Mouse (Mus musculus) lung, postnatal 36 days (tissue): ENCODE results near the gene Igf1.

Experiments used
- DNase-seq: peaks from one replicate; pipeline ENCODE4 v3.0.0; 2022; ENCODE audit warnings: mixed read lengths

Igf1 gene

GRCm38 (mm10) chr10:87901916-87902315 is 43.9 kb downstream of the Igf1 start:
- DNase-seq: peak; percentile 47

- DNase-seq: no peak
Observed at GRCm38 (mm10) chr10:87904324-87904723, 46.3 kb downstream of the Igf1 start.

GRCm38 (mm10) chr10:87905087-87905486 is 47.0 kb downstream of the Igf1 start:
- DNase-seq: no peak

GRCm38 (mm10) chr10:87906121-87906520 is 48.1 kb downstream of the Igf1 start:
- DNase-seq: no peak

- no peak for DNase-seq
Observed at GRCm38 (mm10) chr10:87906757-87907307, 48.8 kb downstream of the Igf1 start.

- no peak for DNase-seq
Observed at GRCm38 (mm10) chr10:87913852-87914251, 55.8 kb downstream of the Igf1 start.

GRCm38 (mm10) chr10:87914932-87915331 is 56.9 kb downstream of the Igf1 start:
- DNase-seq: no peak

GRCm38 (mm10) chr10:87915782-87916181 is 57.7 kb downstream of the Igf1 start:
- DNase-seq: no peak

- no peak for DNase-seq
Observed at GRCm38 (mm10) chr10:87922263-87922662, 64.2 kb downstream of the Igf1 start.

- no peak for DNase-seq
Observed at GRCm38 (mm10) chr10:87926564-87926963, 68.5 kb downstream of the Igf1 start.

- DNase-seq: peak; percentile 64
Observed at GRCm38 (mm10) chr10:87927131-87927609, 69.1 kb downstream of the Igf1 start.

GRCm38 (mm10) chr10:87948192-87948591 is 90.1 kb downstream of the Igf1 start:
- no peak for DNase-seq

GRCm38 (mm10) chr10:87971536-87971935 is 113.5 kb downstream of the Igf1 start:
- DNase-seq: peak; percentile 23

- peak; percentile 7 for DNase-seq
Observed at GRCm38 (mm10) chr10:87973911-87974631, 116.0 kb downstream of the Igf1 start.

- DNase-seq: no peak
Observed at GRCm38 (mm10) chr10:87985375-87985774, 127.3 kb downstream of the Igf1 start.

GRCm38 (mm10) chr10:87986201-87986600 is 128.1 kb downstream of the Igf1 start:
- DNase-seq: no peak
